Mouse (Mus musculus) heart, postnatal 0 days (tissue): ENCODE measurements at regions not wholly inside any gene's neighbourhood (a gene's known extent, or its start where the extent isn't known, plus 50 kb on each side); places are given as distances from the start of the nearest gene placed in this dataset.

Source experiments
- CTCF ChIP-seq: IDR thresholded peaks from 2 replicates; pipeline ENCODE4 v1.5.1; 2016; ENCODE audit warnings: antibody characterized with exemption, control low read depth, low read depth
- EP300 ChIP-seq: IDR thresholded peaks from 2 replicates; pipeline ENCODE4 v1.6.1; 2016; ENCODE audit warnings: antibody characterized with exemption, low read depth

DNA sequence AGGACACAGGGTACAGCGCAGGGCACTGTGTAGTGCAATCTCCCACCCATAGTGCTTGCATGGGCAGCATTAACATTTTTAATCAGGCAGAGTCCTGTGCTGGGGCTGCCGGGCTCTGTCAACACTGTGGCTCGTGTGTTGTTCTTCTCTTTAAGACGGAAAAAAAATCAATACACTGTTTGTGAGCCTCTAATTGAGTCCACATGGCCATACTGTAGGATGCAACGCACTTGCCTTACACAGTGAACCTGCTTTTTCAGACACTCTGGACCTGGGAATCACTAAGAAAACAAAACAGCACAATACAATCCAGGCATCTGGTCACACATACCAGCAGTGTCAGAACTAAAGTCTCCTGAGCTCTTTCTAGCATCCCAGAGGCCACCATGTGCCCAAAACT is 168.4 kb downstream of the 3110018I06Rik start:
- no peak for TF ChIP-seq CTCF
- TF ChIP-seq EP300: no peak
